Mouse (Mus musculus) hindbrain, embryonic 12.5 days (tissue): Measurements from ENCODE around the gene Fars2. TPM values are rescaled to one million over a fixed set of nuclear protein-coding genes. Genes with fewer than 3 reads are reported as not detected.
A peak's percentile ranks its signal among the peaks of the same experiment; 100 is the strongest.

ENCODE experiments used
- ATAC-seq: fragments of 200-750 bp; cut with Nextera tagmentation; 2 replicates; pipeline ENCODE4 v1.8.0; 2017; ENCODE audit warnings: moderate TSS enrichment; ENCODE audit not compliant: low FRiP score
- H3K27ac ChIP-seq: fragments of 300-500 bp; sonication (generic); 2 replicates; pipeline ENCODE4 v1.5.1; 2016; ENCODE audit warnings: mild to moderate bottlenecking
- H3K27me3 ChIP-seq: fragments of 300-500 bp; sonication (generic); 2 replicates; pipeline ENCODE4 v1.6.1; 2016; ENCODE audit warnings: mild to moderate bottlenecking
- H3K36me3 ChIP-seq: fragments of 300-500 bp; sonication (generic); 2 replicates; pipeline ENCODE4 v1.6.1; 2016; ENCODE audit warnings: mild to moderate bottlenecking
- H3K4me1 ChIP-seq: fragments of 300-500 bp; sonication (generic); 2 replicates; pipeline ENCODE4 v1.6.1; 2016
- H3K4me2 ChIP-seq: fragments of 300-500 bp; sonication (generic); replicated peaks from 2 replicates; pipeline ENCODE4 v1.6.1; 2016; ENCODE audit warnings: mild to moderate bottlenecking
- H3K4me3 ChIP-seq: fragments of 300-500 bp; sonication (generic); 2 replicates; pipeline ENCODE4 v1.5.1; 2016; ENCODE audit warnings: mild to moderate bottlenecking
- H3K9ac ChIP-seq: fragments of 300-500 bp; sonication (generic); 2 replicates; pipeline ENCODE4 v1.6.1; 2016; ENCODE audit warnings: mild to moderate bottlenecking, moderate library complexity
- H3K9me3 ChIP-seq: fragments of 300-500 bp; sonication (generic); replicated peaks from 2 replicates; pipeline ENCODE4 v1.6.1; 2016; ENCODE audit warnings: mild to moderate bottlenecking
- WGBS: fragments of 180-500 bp; shearing (Covaris S2); methylation state at CpG from one replicate; pipeline ENCODE4 v1.1.7; 2016; 5-methylcytosine and 5-hydroxymethylcytosine counted together
- polyA plus RNA-seq: library from polyadenylated mRNA; unstranded; fragments of >200 nt; fragmentation: Nextera tagmentation; extraction: Ambion mirVana; gene quantifications from 2 replicates; pipeline ENCODE4 v1.2.1, GENCODE M21; 2016

The Fars2 gene
- polyA plus RNA-seq, 1 experiment from 2014 or later, result 27.8 TPM

DNA sequence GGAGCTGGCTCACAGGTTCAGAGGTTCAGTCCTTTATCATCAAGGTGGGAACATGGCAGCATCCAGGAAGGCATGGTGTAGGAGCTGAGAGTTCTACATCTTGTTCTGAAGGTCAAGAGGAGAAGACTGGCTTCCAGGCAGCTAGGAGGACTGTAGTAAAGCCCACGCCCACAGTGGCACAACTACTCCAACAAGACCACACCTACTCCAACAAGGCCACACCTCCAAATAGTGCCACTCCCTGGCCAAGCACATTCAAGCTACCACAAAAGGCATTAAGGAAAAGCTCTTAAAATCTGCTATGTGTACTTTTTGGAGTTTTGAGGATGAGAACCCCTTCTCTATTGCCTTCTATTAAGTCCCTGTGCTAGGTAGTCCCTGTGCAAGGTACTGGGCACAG lies 142.5 kb downstream of the Fars2 start:
- Histone ChIP-seq H3K27ac (no peak overlapping the region), H3K9ac (no peak overlapping the region), H3K4me3 (no peak overlapping the region), H3K9me3 (no peaks in the 10 kb centered on the region), H3K36me3 (no peaks in the 10 kb centered on the region), H3K4me1 (peaks cover 8% of the 10 kb centered on the region; the same call in 1 of the 2 replicates), H3K4me2 (no peak overlapping the region), H3K27me3 (no peaks in the 10 kb centered on the region)
- no peak for ATAC-seq
- WGBS, result 89% methylated on average over 1 of the region's 1 CpGs

DNA sequence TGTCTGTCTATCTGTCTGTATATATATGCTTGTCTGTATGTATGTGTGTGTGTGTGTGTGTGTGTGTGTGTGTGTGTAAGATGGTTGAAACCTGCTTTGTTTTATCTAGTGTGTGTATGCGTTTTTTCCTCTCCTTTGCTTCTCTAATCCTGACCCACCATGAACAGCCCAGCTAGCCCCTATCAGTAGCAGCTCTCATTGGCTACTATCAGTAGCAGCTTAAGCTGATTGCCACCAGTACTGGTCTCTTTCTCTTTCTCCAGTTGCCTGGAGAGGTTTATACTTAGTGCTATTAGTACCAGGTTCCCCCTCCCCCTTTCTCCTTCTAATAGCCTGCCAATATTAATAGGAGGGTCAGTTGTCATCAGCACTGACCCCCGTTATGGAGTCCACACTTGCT lies 144.1 kb downstream of the Fars2 start:
- H3K27ac ChIP-seq, result no peak overlapping the region
- H3K9me3 ChIP-seq, result no peaks in the 10 kb centered on the region
- H3K4me3 ChIP-seq, result no peak overlapping the region
- WGBS, result 76% methylated on average over 2 of the region's 2 CpGs
- H3K36me3 ChIP-seq, result no peaks in the 10 kb centered on the region
- peaks cover 8% of the 10 kb centered on the region; the same call in 1 of the 2 replicates for H3K4me1 ChIP-seq
- no peak overlapping the region for H3K9ac ChIP-seq
- no peak for ATAC-seq
- no peak overlapping the region for H3K4me2 ChIP-seq
- H3K27me3 ChIP-seq, result no peaks in the 10 kb centered on the region

- H3K4me2 ChIP-seq, result no peak overlapping the region
- H3K27ac ChIP-seq, result no peak overlapping the region; the same call in 1 of the 2 replicates
- no peak overlapping the region for H3K4me3 ChIP-seq
- peaks cover 8% of the 10 kb centered on the region; the same call in 1 of the 2 replicates for H3K4me1 ChIP-seq
- 45% methylated on average over 5 of the region's 5 CpGs for WGBS
- no peaks in the 10 kb centered on the region for H3K36me3 ChIP-seq
- H3K9ac ChIP-seq, result no peak overlapping the region
- no peaks in the 10 kb centered on the region for H3K27me3 ChIP-seq
- ATAC-seq, result no peak
- no peaks in the 10 kb centered on the region for H3K9me3 ChIP-seq
Observed at GRCm38 (mm10) chr13:36263240-36264095, 146.3 kb downstream of the Fars2 start.

- Histone ChIP-seq H3K9me3 (no peaks in the 10 kb centered on the region), H3K4me1 (peaks cover 8% of the 10 kb centered on the region; the same call in 1 of the 2 replicates), H3K27ac (no peak overlapping the region), H3K27me3 (no peaks in the 10 kb centered on the region), H3K9ac (no peak overlapping the region), H3K4me2 (no peak overlapping the region), H3K36me3 (no peaks in the 10 kb centered on the region), H3K4me3 (no peak overlapping the region)
- no peak for ATAC-seq
- 94% methylated on average over 5 of the region's 5 CpGs for WGBS
Observed at GRCm38 (mm10) chr13:36264391-36264790, 147.2 kb downstream of the Fars2 start.

- Histone ChIP-seq H3K27me3 (no peaks in the 10 kb centered on the region), H3K36me3 (no peaks in the 10 kb centered on the region), H3K9ac (no peak overlapping the region), H3K4me2 (no peak overlapping the region), H3K4me3 (no peak overlapping the region), H3K27ac (no peak overlapping the region), H3K4me1 (peaks cover 8% of the 10 kb centered on the region; the same call in 1 of the 2 replicates), H3K9me3 (no peaks in the 10 kb centered on the region)
- ATAC-seq, result no peak
- 76% methylated on average over 3 of the region's 3 CpGs for WGBS
Observed at GRCm38 (mm10) chr13:36265342-36265744, 148.1 kb downstream of the Fars2 start.

DNA sequence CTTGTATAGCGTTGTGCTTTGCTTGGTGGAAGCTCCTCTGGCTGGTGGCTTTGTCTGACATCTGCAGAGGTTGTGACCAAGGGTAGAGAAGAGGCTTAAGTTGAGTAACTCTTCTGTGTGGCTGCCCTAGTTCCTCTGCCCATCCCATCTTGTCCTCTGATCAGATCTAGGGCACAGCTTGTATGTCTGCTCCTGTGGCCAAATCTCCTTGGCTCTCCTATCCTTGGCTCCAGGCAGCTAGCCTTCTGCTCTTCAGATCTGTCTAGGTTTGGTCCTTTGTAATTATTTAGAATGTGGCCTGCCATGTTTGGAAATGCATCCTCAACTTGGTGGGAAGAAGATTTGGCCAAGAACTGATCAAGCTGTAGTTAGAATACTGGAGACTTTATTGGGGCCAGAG lies 150.2 kb downstream of the Fars2 start:
- H3K9me3 ChIP-seq, result no peaks in the 10 kb centered on the region
- no peaks in the 10 kb centered on the region for H3K27me3 ChIP-seq
- no peak for ATAC-seq
- H3K27ac ChIP-seq, result no peak overlapping the region
- H3K9ac ChIP-seq, result no peak overlapping the region
- no peak overlapping the region for H3K4me3 ChIP-seq
- 95% methylated on average over 1 of the region's 1 CpGs for WGBS
- H3K36me3 ChIP-seq, result no peaks in the 10 kb centered on the region
- H3K4me1 ChIP-seq, result peaks cover 8% of the 10 kb centered on the region; the same call in 1 of the 2 replicates
- H3K4me2 ChIP-seq, result no peak overlapping the region

DNA sequence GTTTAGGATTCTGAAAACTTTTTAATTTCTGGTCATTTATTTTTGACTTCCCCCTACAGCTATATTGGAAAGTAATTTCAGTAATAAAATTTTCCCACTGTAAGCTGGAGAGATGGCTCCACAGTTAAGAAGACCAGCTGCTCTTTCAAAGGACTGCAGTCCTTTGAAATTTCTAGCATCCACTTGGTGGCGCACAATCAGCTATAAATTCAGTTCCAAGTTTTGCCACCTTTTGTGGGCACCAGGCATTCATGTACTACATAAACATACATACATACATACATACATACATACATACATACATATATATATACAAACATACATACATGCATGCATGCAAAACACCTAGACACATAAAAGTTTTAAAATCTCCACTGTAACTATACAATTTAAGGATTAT lies 153.7 kb downstream of the Fars2 start:
- Histone ChIP-seq H3K27me3 (no peaks in the 10 kb centered on the region), H3K36me3 (no peaks in the 10 kb centered on the region), H3K4me1 (no peaks in the 10 kb centered on the region), H3K27ac (no peak overlapping the region), H3K4me3 (no peak overlapping the region), H3K9ac (no peak overlapping the region), H3K9me3 (no peaks in the 10 kb centered on the region), H3K4me2 (no peak overlapping the region)
- 77% methylated on average over 1 of the region's 1 CpGs for WGBS
- no peak for ATAC-seq

DNA sequence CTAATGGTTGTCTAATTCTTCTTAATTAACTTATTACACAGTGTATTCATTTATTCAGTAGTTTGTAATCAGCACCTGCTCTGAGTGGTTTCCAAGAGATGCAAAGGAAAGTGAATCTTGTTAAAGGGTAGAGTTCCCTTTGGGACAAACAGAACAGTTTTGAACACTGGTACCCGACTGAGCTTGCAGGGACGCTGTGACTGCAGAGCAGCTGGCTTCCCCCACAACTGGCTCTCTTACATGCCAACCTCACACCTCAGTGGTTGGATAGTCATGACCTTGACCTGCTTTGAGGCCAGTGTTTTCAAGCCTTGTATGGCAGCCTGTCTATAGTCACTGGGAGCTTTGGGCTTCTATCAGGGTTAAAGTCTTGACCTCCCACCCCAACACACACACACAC lies 156.3 kb downstream of the Fars2 start:
- Histone ChIP-seq H3K9me3 (no peaks in the 10 kb centered on the region), H3K4me2 (no peak overlapping the region), H3K27ac (no peak overlapping the region), H3K27me3 (0 out of 2 replicates have a peak, but pooled peaks cover 3% of the 10 kb centered on the region), H3K9ac (no peak overlapping the region), H3K4me3 (no peak overlapping the region), H3K4me1 (no peaks in the 10 kb centered on the region), H3K36me3 (no peaks in the 10 kb centered on the region)
- 64% methylated on average over 2 of the region's 2 CpGs for WGBS
- no peak for ATAC-seq

- H3K36me3 ChIP-seq, result no peaks in the 10 kb centered on the region
- ATAC-seq, result no peak
- WGBS, result 84% methylated on average over 2 of the region's 2 CpGs
- H3K9me3 ChIP-seq, result no peaks in the 10 kb centered on the region
- H3K4me2 ChIP-seq, result no peak overlapping the region
- H3K27me3 ChIP-seq, result peaks cover 8% of the 10 kb centered on the region; the same call in 1 of the 2 replicates
- no peak overlapping the region for H3K9ac ChIP-seq
- no peaks in the 10 kb centered on the region for H3K4me1 ChIP-seq
- no peak overlapping the region for H3K27ac ChIP-seq
- H3K4me3 ChIP-seq, result no peak overlapping the region
Observed at GRCm38 (mm10) chr13:36276194-36276593, 159.0 kb downstream of the Fars2 start.

GRCm38 (mm10) chr13:36282018-36282417 lies 164.8 kb downstream of the Fars2 start:
- H3K27ac ChIP-seq, result peak overlapping the region; percentile 83

DNA sequence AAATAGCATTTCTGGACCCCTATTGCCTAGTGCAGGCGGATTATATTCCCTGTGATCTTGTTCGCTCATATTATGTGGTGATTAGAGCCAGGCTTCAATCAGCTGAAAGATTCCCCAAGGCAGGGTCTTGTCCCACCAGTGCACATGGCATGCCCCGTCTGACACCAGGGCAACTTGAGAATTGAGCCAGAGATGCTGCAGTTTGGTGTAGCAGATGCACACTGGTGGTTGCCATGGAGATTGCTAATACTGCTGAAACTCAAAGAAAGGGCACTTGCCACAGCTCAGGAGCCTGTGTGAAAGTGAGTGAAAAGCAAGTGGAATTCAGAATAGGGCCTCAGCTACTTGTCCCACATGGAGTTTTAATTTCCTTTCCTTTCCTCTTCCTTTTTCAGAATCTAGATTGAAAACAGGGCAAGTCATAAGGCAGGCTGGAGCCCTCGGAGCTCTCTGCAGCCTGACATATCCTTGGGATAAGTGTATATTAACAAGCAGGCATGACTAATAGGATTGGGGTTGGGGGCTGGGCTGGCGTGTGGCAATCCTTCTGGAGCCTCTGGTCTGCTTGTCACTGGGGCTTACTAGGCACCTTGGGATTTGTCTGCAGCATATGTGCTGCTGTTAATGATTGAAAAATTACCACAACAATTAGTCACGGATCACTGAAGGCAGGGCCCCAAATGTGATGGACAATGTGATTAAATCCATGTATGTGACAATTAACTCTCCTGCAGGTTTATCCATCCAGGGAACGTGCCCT lies 165.8 kb downstream of the Fars2 start:
- Histone ChIP-seq H3K9me3 (no peaks in the 10 kb centered on the region), H3K36me3 (no peaks in the 10 kb centered on the region), H3K4me3 (no peak overlapping the region), H3K9ac (no peak overlapping the region), H3K4me2 (peak overlapping the region; percentile 30), H3K4me1 (peaks cover 23% of the 10 kb centered on the region), H3K27me3 (peaks cover 25% of the 10 kb centered on the region), H3K27ac (peak overlapping the region; percentile 83)
- WGBS, result 11% methylated on average over 7 of the region's 7 CpGs
- peak; percentile 97 for ATAC-seq

More at GRCm38 (mm10) chr13:36282018-36282417, 164.8 kb downstream of the Fars2 start:
- Histone ChIP-seq H3K27me3 (peaks cover 19% of the 10 kb centered on the region), H3K9ac (no peak overlapping the region), H3K4me2 (0 out of 2 replicates have a peak overlapping the region, but pooled peaks have one; percentile 30), H3K36me3 (no peaks in the 10 kb centered on the region), H3K4me1 (peaks cover 23% of the 10 kb centered on the region), H3K4me3 (no peak overlapping the region), H3K9me3 (no peaks in the 10 kb centered on the region)
- no peak for ATAC-seq
- 3% methylated on average over 6 of the region's 6 CpGs for WGBS

GRCm38 (mm10) chr13:36283545-36284067 lies 166.4 kb downstream of the Fars2 start:
- no peak overlapping the region for H3K4me3 ChIP-seq
- peaks cover 29% of the 10 kb centered on the region for H3K27me3 ChIP-seq
- ATAC-seq, result peak; percentile 91
- 27% methylated on average over 7 of the region's 7 CpGs for WGBS
- H3K4me2 ChIP-seq, result peak overlapping the region; percentile 30; the same call in 1 of the 2 replicates
- H3K27ac ChIP-seq, result peak overlapping the region; percentile 83
- H3K9ac ChIP-seq, result no peak overlapping the region
- H3K4me1 ChIP-seq, result peaks cover 23% of the 10 kb centered on the region
- no peaks in the 10 kb centered on the region for H3K9me3 ChIP-seq
- H3K36me3 ChIP-seq, result no peaks in the 10 kb centered on the region
